ENCODE assay signal across 12 mouse cellular contexts in genomic region chr17:31317521-31318272, GRCm38 (mm10). TPM values are rescaled to one million over a fixed set of nuclear protein-coding genes. Genes with fewer than 3 reads are reported as not detected.
A peak's percentile ranks its signal among the peaks of the same experiment; 100 is the strongest.
DNase-seq lines count a peak whose midpoint lies in the region; TF ChIP-seq lines count a peak whose summit lies in the region.
"Had no signal": no experiment of that assay in that cellular context is flagged by ENCODE, and none has a peak within 500 bp of the region (broad histone marks: within the 10 kb centered on the region; RNA-seq: fewer than 3 reads in every experiment).

No protein-coding gene starts in this region.

- intact Hi-C loops in left cerebral cortex, adult 2 months (cut with DNase I) = no loop called here

- TF ChIP-seq CTCF in left cerebral cortex, adult 2 months (IDR thresholded peaks at IDR 0.05) = peak; percentile 42

- H3K4me3 ChIP-seq in left cerebral cortex, adult 2 months = no peak overlapping the region
- no peak overlapping the region for H3K4me3 ChIP-seq in hindbrain, embryonic 10.5 days
- H3K4me3 ChIP-seq: forebrain, embryonic 10.5 days; neural tube, embryonic 12.5 days had no signal

- no peaks in the 10 kb centered on the region for H3K27me3 ChIP-seq in hindbrain, embryonic 10.5 days (ENCODE audit: insufficient read depth, poor library complexity, severe bottlenecking)
- H3K27me3 ChIP-seq: neural tube, embryonic 12.5 days had no signal

- DNase-seq in embryo, embryonic 10 days (ENCODE audit: low spot score) = peak; percentile 11
- no peak for DNase-seq in embryo, embryonic 10.5 days (ENCODE audit: low spot score)
- DNase-seq in left cerebral cortex, adult 2 months (ENCODE audit: extremely low spot score in 1 of 2, low spot score in 2 of 2) = no peak
- DNase-seq in left cerebral cortex, adult 18-20 months (ENCODE audit: low spot score in 2 of 2) = no peak
- DNase-seq in thymus, postnatal 4 days = peak; percentile 48
- no peak for DNase-seq in thymus, postnatal 25 days
- no peak for DNase-seq in adrenal gland, adult (ENCODE audit: inconsistent age in 2 of 2, low spot score in 1 of 2)
- no peak for DNase-seq in hindbrain, embryonic 10.5 days (ENCODE audit: low spot score)
- DNase-seq: B cell, adult 2 months; kidney, adult 11 months had no signal

- H3K9me3 ChIP-seq in hindbrain, embryonic 10.5 days = no peaks in the 10 kb centered on the region
- H3K9me3 ChIP-seq: forebrain, embryonic 10.5 days; neural tube, embryonic 12.5 days had no signal

- 49% methylated on average over 22 of the region's 22 CpGs for WGBS in hindbrain, embryonic 10.5 days

- H3K27ac ChIP-seq in left cerebral cortex, adult 2 months = no peak overlapping the region
- no peak overlapping the region for H3K27ac ChIP-seq in hindbrain, embryonic 10.5 days
- H3K27ac ChIP-seq: forebrain, embryonic 10.5 days; neural tube, embryonic 12.5 days had no signal

- peaks cover 16% of the 10 kb centered on the region; the same call in 1 of the 2 replicates for H3K36me3 ChIP-seq in hindbrain, embryonic 10.5 days
- H3K36me3 ChIP-seq: forebrain, embryonic 10.5 days had no signal

- peaks cover 35% of the 10 kb centered on the region for H3K4me1 ChIP-seq in hindbrain, embryonic 10.5 days (replicated peaks)

RNA-seq across cellular contexts. Expression of gene Slc37a1, which starts 31.1 kb away (rescaled TPM):
- 10 to 100 TPM in 1 of 2 experiments, 1 to 10 TPM in 1; 9.4 to 12.0 TPM for total RNA-seq in left cerebral cortex, adult 2 months (2021)
- 10 to 100 TPM; 10.2 to 10.7 TPM for total RNA-seq in left cerebral cortex, adult 18-20 months (2021)
- 9.0 and 17.3 TPM in 2 replicates for polyA plus RNA-seq in hindbrain, embryonic 10.5 days (2016; fragmentation: Nextera tagmentation; extraction: Ambion mirVana)

RNA-seq across cellular contexts. Expression of gene Rsph1, which starts 40.5 kb away (rescaled TPM):
- 10 to 100 TPM; 14.5 to 19.8 TPM for total RNA-seq in left cerebral cortex, adult 2 months (2021)
- total RNA-seq in left cerebral cortex, adult 18-20 months (2021) = 10 to 100 TPM; 15.4 to 16.8 TPM
- 4.1 and 7.7 TPM in 2 replicates for polyA plus RNA-seq in hindbrain, embryonic 10.5 days (2016; fragmentation: Nextera tagmentation; extraction: Ambion mirVana)

Comparison
In these comparisons a context has a peak if more than half of its experiments do, and no peak if none do; other contexts are left out.
1. DNase-seq: peak in embryo, embryonic 10 days (single experiment) and thymus, postnatal 4 days (single experiment); none in embryo, embryonic 10.5 days (single experiment), left cerebral cortex, adult 2 months (0 of 2), left cerebral cortex, adult 18-20 months (0 of 2), thymus, postnatal 25 days (single experiment), adrenal gland, adult (0 of 2) and hindbrain, embryonic 10.5 days (single experiment).